Mouse (Mus musculus) liver, adult 2 months (tissue): Measurements from ENCODE around the gene C1s1.

Source experiments
- CTCF ChIP-seq: fragments of 200-500 bp; IDR thresholded peaks from 2 replicates; pipeline ENCODE4 v1.5.1; 2011; ENCODE audit warnings: low read depth, low read length, control low read depth
- POLR2A ChIP-seq: fragments of 200-500 bp; IDR thresholded peaks from 2 replicates; pipeline ENCODE4 v1.6.1; 2011; ENCODE audit warnings: low read length, control low read depth; ENCODE audit not compliant: insufficient read depth; ENCODE audit errors: extremely low read depth

GRCm38 (mm10) chr6:124493886-124494285, 48.3 kb downstream of the C1s1 start:
- TF ChIP-seq CTCF (no peak), POLR2A (no peak)
